Mouse (Mus musculus): ENCODE data around the gene Gaa. TPM values are rescaled to one million over a fixed set of nuclear protein-coding genes. Genes with fewer than 3 reads are reported as not detected.

Gene Gaa
- polyA plus RNA-seq, 1 experiment from 2014 or later = 64.6 TPM

GRCm38 (mm10) chr11:119225634-119226033 lies 42.1 kb upstream of the Gaa start:
- H3K9me3 ChIP-seq (replicated peaks; ENCODE audit: low read length) = no peaks in the 10 kb centered on the region
- peak overlapping the region; percentile 31; the same call in 1 of the 2 replicates for H3K9ac ChIP-seq (ENCODE audit: low read depth, low read length)
- WGBS = 65% methylated on average over 9 of the region's 9 CpGs
- no peak for DNase-seq (ENCODE audit: low spot score)
- H3K4me1 ChIP-seq (replicated peaks; ENCODE audit: insufficient read depth, low read length) = peaks cover 29% of the 10 kb centered on the region
- H3K36me3 ChIP-seq (ENCODE audit: insufficient read depth, low read length) = no peaks in the 10 kb centered on the region
- H3K27ac ChIP-seq = no peak overlapping the region
- no peak for ATAC-seq (replicated peaks; ENCODE audit: low FRiP score, low read depth)
- TF ChIP-seq CTCF (IDR thresholded peaks at IDR 0.05; ENCODE audit: low read depth) = no peak
- no peak overlapping the region for H3K4me3 ChIP-seq (replicated peaks; ENCODE audit: low read depth, low read length)
- no peaks in the 10 kb centered on the region for H3K27me3 ChIP-seq (ENCODE audit: insufficient read depth, low read length)
- no peak overlapping the region for H3K4me2 ChIP-seq (ENCODE audit: low read length)

GRCm38 (mm10) chr11:119227591-119227990 lies 40.1 kb upstream of the Gaa start:
- no peak for TF ChIP-seq CTCF (IDR thresholded peaks at IDR 0.05; ENCODE audit: low read depth)
- H3K4me3 ChIP-seq (replicated peaks; ENCODE audit: low read depth, low read length) = peak overlapping the region; percentile 80
- H3K36me3 ChIP-seq (ENCODE audit: insufficient read depth, low read length) = no peaks in the 10 kb centered on the region
- no peak overlapping the region for H3K27ac ChIP-seq
- peaks cover 20% of the 10 kb centered on the region for H3K4me1 ChIP-seq (replicated peaks; ENCODE audit: insufficient read depth, low read length)
- H3K27me3 ChIP-seq (ENCODE audit: insufficient read depth, low read length) = no peaks in the 10 kb centered on the region
- 4% methylated on average over 12 of the region's 12 CpGs for WGBS
- DNase-seq (ENCODE audit: low spot score) (peak; percentile 27), ATAC-seq (replicated peaks; ENCODE audit: low FRiP score, low read depth) (no peak)
- peak overlapping the region; percentile 78 for H3K9ac ChIP-seq (ENCODE audit: low read depth, low read length)
- peak overlapping the region; percentile 98 for H3K4me2 ChIP-seq (ENCODE audit: low read length)
- no peaks in the 10 kb centered on the region for H3K9me3 ChIP-seq (replicated peaks; ENCODE audit: low read length)

GRCm38 (mm10) chr11:119228091-119228781 lies 39.5 kb upstream of the Gaa start, which contains the start of the genes Tbc1d16 and Ccdc40:
Tbc1d16 (minus strand) TSS chr11:119228499.
Ccdc40 (plus strand) TSS chr11:119228572.
- under 1% methylated on average over 57 of the region's 66 CpGs for WGBS
- peak within 1 kb of the TSS; percentile 80 for H3K4me3 ChIP-seq (replicated peaks; ENCODE audit: low read depth, low read length)
- H3K4me2 ChIP-seq (ENCODE audit: low read length) = peak within 1 kb of the TSS; percentile 98
- ATAC-seq (replicated peaks; ENCODE audit: low FRiP score, low read depth) = peak; percentile 84
- H3K27ac ChIP-seq = peak within 1 kb of the TSS; percentile 31; the same call in 1 of the 2 replicates
- H3K4me1 ChIP-seq (replicated peaks; ENCODE audit: insufficient read depth, low read length) = peaks cover 19% of the 10 kb centered on the region
- H3K9ac ChIP-seq (ENCODE audit: low read depth, low read length) = peak within 1 kb of the TSS; percentile 78
- no peaks in the 10 kb centered on the region for H3K9me3 ChIP-seq (replicated peaks; ENCODE audit: low read length)
- H3K36me3 ChIP-seq (ENCODE audit: insufficient read depth, low read length) = no peaks in the 10 kb centered on the region
- TF ChIP-seq CTCF (IDR thresholded peaks at IDR 0.05; ENCODE audit: low read depth) = no peak
- H3K27me3 ChIP-seq (ENCODE audit: insufficient read depth, low read length) = no peaks in the 10 kb centered on the region
- DNase-seq (ENCODE audit: low spot score) = peak; percentile 84

- H3K4me3 ChIP-seq (replicated peaks; ENCODE audit: low read depth, low read length) = peak overlapping the region; percentile 80
- peak overlapping the region; percentile 31; the same call in 1 of the 2 replicates for H3K27ac ChIP-seq
- no peak for TF ChIP-seq CTCF (IDR thresholded peaks at IDR 0.05; ENCODE audit: low read depth)
- DNase-seq (ENCODE audit: low spot score) = peak; percentile 90
- ATAC-seq (replicated peaks; ENCODE audit: low FRiP score, low read depth) = peak; percentile 77
- H3K36me3 ChIP-seq (ENCODE audit: insufficient read depth, low read length) = no peaks in the 10 kb centered on the region
- no peaks in the 10 kb centered on the region for H3K9me3 ChIP-seq (replicated peaks; ENCODE audit: low read length)
- peaks cover 14% of the 10 kb centered on the region; the same call in 1 of the 2 replicates for H3K4me1 ChIP-seq (replicated peaks; ENCODE audit: insufficient read depth, low read length)
- H3K27me3 ChIP-seq (ENCODE audit: insufficient read depth, low read length) = no peaks in the 10 kb centered on the region
- peak overlapping the region; percentile 98 for H3K4me2 ChIP-seq (ENCODE audit: low read length)
- peak overlapping the region; percentile 78; the same call in 1 of the 2 replicates for H3K9ac ChIP-seq (ENCODE audit: low read depth, low read length)
- WGBS = under 1% methylated on average over 34 of the region's 34 CpGs
Observed at GRCm38 (mm10) chr11:119228846-119229626, 38.7 kb upstream of the Gaa start.

- no peak overlapping the region for H3K27ac ChIP-seq
- no peak overlapping the region for H3K4me2 ChIP-seq (ENCODE audit: low read length)
- no peaks in the 10 kb centered on the region for H3K9me3 ChIP-seq (replicated peaks; ENCODE audit: low read length)
- no peaks in the 10 kb centered on the region for H3K36me3 ChIP-seq (ENCODE audit: insufficient read depth, low read length)
- DNase-seq (ENCODE audit: low spot score) (no peak), ATAC-seq (replicated peaks; ENCODE audit: low FRiP score, low read depth) (no peak)
- 0 out of 2 replicates have a peak, but pooled peaks cover 9% of the 10 kb centered on the region for H3K4me1 ChIP-seq (replicated peaks; ENCODE audit: insufficient read depth, low read length)
- H3K9ac ChIP-seq (ENCODE audit: low read depth, low read length) = no peak overlapping the region
- H3K27me3 ChIP-seq (ENCODE audit: insufficient read depth, low read length) = no peaks in the 10 kb centered on the region
- WGBS = 97% methylated on average over 10 of the region's 10 CpGs
- H3K4me3 ChIP-seq (replicated peaks; ENCODE audit: low read depth, low read length) = no peak overlapping the region
- TF ChIP-seq CTCF (IDR thresholded peaks at IDR 0.05; ENCODE audit: low read depth) = peak; percentile 24; the same call in 1 of the 2 replicates
Observed at GRCm38 (mm10) chr11:119234770-119235169, 32.9 kb upstream of the Gaa start.

GRCm38 (mm10) chr11:119235596-119235995 lies 32.1 kb upstream of the Gaa start:
- no peaks in the 10 kb centered on the region for H3K9me3 ChIP-seq (replicated peaks; ENCODE audit: low read length)
- no peak overlapping the region for H3K4me2 ChIP-seq (ENCODE audit: low read length)
- TF ChIP-seq CTCF (IDR thresholded peaks at IDR 0.05; ENCODE audit: low read depth) = peak; percentile 83
- ATAC-seq (replicated peaks; ENCODE audit: low FRiP score, low read depth) = no peak
- 82% methylated on average over 4 of the region's 4 CpGs for WGBS
- no peak overlapping the region for H3K27ac ChIP-seq
- no peaks in the 10 kb centered on the region for H3K27me3 ChIP-seq (ENCODE audit: insufficient read depth, low read length)
- 0 out of 2 replicates have a peak, but pooled peaks cover 9% of the 10 kb centered on the region for H3K4me1 ChIP-seq (replicated peaks; ENCODE audit: insufficient read depth, low read length)
- H3K9ac ChIP-seq (ENCODE audit: low read depth, low read length) = no peak overlapping the region
- no peaks in the 10 kb centered on the region for H3K36me3 ChIP-seq (ENCODE audit: insufficient read depth, low read length)
- DNase-seq (ENCODE audit: low spot score) = peak; percentile 64
- no peak overlapping the region for H3K4me3 ChIP-seq (replicated peaks; ENCODE audit: low read depth, low read length)

Data from kidney, postnatal 0 days (tissue).